Mouse (Mus musculus): ENCODE data around the gene C1qtnf4.

DNA sequence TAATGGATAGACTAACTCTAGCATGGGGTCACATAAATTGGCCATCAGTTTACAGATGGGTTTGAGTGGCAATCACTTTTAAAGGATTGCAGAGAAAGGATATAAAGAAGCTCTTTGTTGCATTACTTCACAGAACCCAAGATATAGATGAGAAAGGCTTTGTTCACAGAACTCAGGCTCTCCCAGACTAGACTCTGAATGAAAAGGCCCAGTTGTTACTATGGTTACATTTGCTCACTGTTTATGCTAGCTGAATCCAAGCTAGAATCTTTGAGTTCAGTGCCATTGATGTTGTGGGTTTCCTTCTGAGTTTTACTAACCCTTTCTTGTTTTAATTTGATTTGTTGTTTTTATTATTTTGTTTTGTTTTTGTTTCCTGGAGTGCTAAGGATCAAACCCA is 21.5 kb upstream of the C1qtnf4 start:
- no peak for TF ChIP-seq CTCF (IDR thresholded peaks at IDR 0.05; ENCODE audit: low read depth)
- TF ChIP-seq EP300 (IDR thresholded peaks at IDR 0.05; ENCODE audit: low read depth) = no peak
